Mouse (Mus musculus): Measurements from ENCODE around the gene Ubxn7. TPM values are rescaled to one million over a fixed set of nuclear protein-coding genes. Genes with fewer than 3 reads are reported as not detected.

Gene Ubxn7
- polyA plus RNA-seq, 1 experiment from 2014 or later, result 13.2 TPM

GRCm38 (mm10) chr16:32389841-32390240 lies 57.8 kb downstream of the Ubxn7 start:
- no peaks in the 10 kb centered on the region for H3K27me3 ChIP-seq (replicated peaks; ENCODE audit: insufficient read depth, low read length)
- no peaks in the 10 kb centered on the region for H3K9me3 ChIP-seq (ENCODE audit: low read length)
- no peak overlapping the region for H3K4me3 ChIP-seq (ENCODE audit: low read depth, low read length)
- no peak for ATAC-seq
- H3K4me2 ChIP-seq (replicated peaks; ENCODE audit: low read depth, low read length), result no peak overlapping the region
- TF ChIP-seq EP300 (IDR thresholded peaks at IDR 0.05) (no peak), CTCF (IDR thresholded peaks at IDR 0.05) (no peak)
- no peaks in the 10 kb centered on the region for H3K4me1 ChIP-seq (ENCODE audit: insufficient read depth, low read depth, low read length)
- H3K9ac ChIP-seq (replicated peaks; ENCODE audit: low read depth), result no peak overlapping the region
- H3K27ac ChIP-seq (ENCODE audit: low read length), result no peak overlapping the region
- DNase-seq (ENCODE audit: low spot score), result no peak
- H3K36me3 ChIP-seq (ENCODE audit: insufficient read depth, low read length), result peaks cover 33% of the 10 kb centered on the region; the same call in 1 of the 2 replicates
- WGBS, result 79% methylated on average over 3 of the region's 3 CpGs

- DNase-seq (ENCODE audit: low spot score) (no peak), ATAC-seq (no peak)
- Histone ChIP-seq H3K9me3 (ENCODE audit: low read length) (no peaks in the 10 kb centered on the region), H3K36me3 (ENCODE audit: insufficient read depth, low read length) (peaks cover 27% of the 10 kb centered on the region; the same call in 1 of the 2 replicates), H3K4me3 (ENCODE audit: low read depth, low read length) (no peak overlapping the region), H3K27me3 (replicated peaks; ENCODE audit: insufficient read depth, low read length) (no peaks in the 10 kb centered on the region), H3K4me2 (replicated peaks; ENCODE audit: low read depth, low read length) (no peak overlapping the region), H3K9ac (replicated peaks; ENCODE audit: low read depth) (no peak overlapping the region), H3K27ac (ENCODE audit: low read length) (no peak overlapping the region), H3K4me1 (ENCODE audit: insufficient read depth, low read depth, low read length) (no peaks in the 10 kb centered on the region)
- TF ChIP-seq CTCF (IDR thresholded peaks at IDR 0.05), result no peak
- TF ChIP-seq EP300 (IDR thresholded peaks at IDR 0.05), result no peak
- WGBS, result 90% methylated on average over 3 of the region's 3 CpGs
These were observed 58.8 kb downstream of the Ubxn7 start for GRCm38 (mm10) chr16:32390882-32391281.

GRCm38 (mm10) chr16:32395679-32396540 lies 63.9 kb downstream of the Ubxn7 start:
- ATAC-seq (no peak), DNase-seq (ENCODE audit: low spot score) (peak; percentile 22)
- Histone ChIP-seq H3K4me2 (replicated peaks; ENCODE audit: low read depth, low read length) (no peak overlapping the region), H3K4me1 (ENCODE audit: insufficient read depth, low read depth, low read length) (no peaks in the 10 kb centered on the region), H3K9ac (replicated peaks; ENCODE audit: low read depth) (no peak overlapping the region), H3K9me3 (ENCODE audit: low read length) (no peaks in the 10 kb centered on the region), H3K27me3 (replicated peaks; ENCODE audit: insufficient read depth, low read length) (no peaks in the 10 kb centered on the region), H3K36me3 (ENCODE audit: insufficient read depth, low read length) (peaks cover 13% of the 10 kb centered on the region; the same call in 1 of the 2 replicates), H3K4me3 (ENCODE audit: low read depth, low read length) (no peak overlapping the region), H3K27ac (ENCODE audit: low read length) (no peak overlapping the region)
- 64% methylated on average over 6 of the region's 6 CpGs for WGBS
- no peak for TF ChIP-seq EP300 (IDR thresholded peaks at IDR 0.05)
- no peak for TF ChIP-seq CTCF (IDR thresholded peaks at IDR 0.05)

GRCm38 (mm10) chr16:32396541-32396835 lies 64.4 kb downstream of the Ubxn7 start:
- Histone ChIP-seq H3K27ac (ENCODE audit: low read length) (no peak overlapping the region), H3K4me3 (ENCODE audit: low read depth, low read length) (no peak overlapping the region), H3K36me3 (ENCODE audit: insufficient read depth, low read length) (peaks cover 7% of the 10 kb centered on the region; the same call in 1 of the 2 replicates), H3K27me3 (replicated peaks; ENCODE audit: insufficient read depth, low read length) (no peaks in the 10 kb centered on the region), H3K4me1 (ENCODE audit: insufficient read depth, low read depth, low read length) (no peaks in the 10 kb centered on the region), H3K4me2 (replicated peaks; ENCODE audit: low read depth, low read length) (no peak overlapping the region), H3K9me3 (ENCODE audit: low read length) (no peaks in the 10 kb centered on the region), H3K9ac (replicated peaks; ENCODE audit: low read depth) (no peak overlapping the region)
- TF ChIP-seq CTCF (IDR thresholded peaks at IDR 0.05), result no peak
- no peak for TF ChIP-seq EP300 (IDR thresholded peaks at IDR 0.05)
- DNase-seq (ENCODE audit: low spot score), result no peak
- WGBS, result 54% methylated on average over 3 of the region's 3 CpGs
- ATAC-seq, result no peak

GRCm38 (mm10) chr16:32398206-32398605 lies 66.1 kb downstream of the Ubxn7 start:
- Histone ChIP-seq H3K27me3 (replicated peaks; ENCODE audit: insufficient read depth, low read length) (no peaks in the 10 kb centered on the region), H3K9me3 (ENCODE audit: low read length) (no peaks in the 10 kb centered on the region), H3K4me1 (ENCODE audit: insufficient read depth, low read depth, low read length) (no peaks in the 10 kb centered on the region), H3K36me3 (ENCODE audit: insufficient read depth, low read length) (peaks cover under 1% of the 10 kb centered on the region; the same call in 1 of the 2 replicates), H3K27ac (ENCODE audit: low read length) (no peak overlapping the region), H3K9ac (replicated peaks; ENCODE audit: low read depth) (no peak overlapping the region), H3K4me2 (replicated peaks; ENCODE audit: low read depth, low read length) (no peak overlapping the region), H3K4me3 (ENCODE audit: low read depth, low read length) (no peak overlapping the region)
- ATAC-seq (no peak), DNase-seq (ENCODE audit: low spot score) (no peak)
- WGBS, result 60% methylated on average over 3 of the region's 3 CpGs
- no peak for TF ChIP-seq EP300 (IDR thresholded peaks at IDR 0.05)
- TF ChIP-seq CTCF (IDR thresholded peaks at IDR 0.05), result no peak

GRCm38 (mm10) chr16:32400267-32400666 lies 68.2 kb downstream of the Ubxn7 start, which contains the start of gene Tm4sf19:
Gene Tm4sf19 (plus strand): TSS chr16:32400506.
- H3K4me1 ChIP-seq (ENCODE audit: insufficient read depth, low read depth, low read length), result no peaks in the 10 kb centered on the region
- WGBS, result 65% methylated on average over 7 of the region's 7 CpGs
- no peaks in the 10 kb centered on the region for H3K36me3 ChIP-seq (ENCODE audit: insufficient read depth, low read length)
- H3K9me3 ChIP-seq (ENCODE audit: low read length), result no peaks in the 10 kb centered on the region
- DNase-seq (ENCODE audit: low spot score), result no peak
- H3K4me3 ChIP-seq (ENCODE audit: low read depth, low read length), result no peak within 1 kb of the TSS
- H3K27ac ChIP-seq (ENCODE audit: low read length), result no peak within 1 kb of the TSS
- no peak for TF ChIP-seq CTCF (IDR thresholded peaks at IDR 0.05)
- TF ChIP-seq EP300 (IDR thresholded peaks at IDR 0.05), result no peak
- ATAC-seq, result no peak
- no peaks in the 10 kb centered on the region for H3K27me3 ChIP-seq (replicated peaks; ENCODE audit: insufficient read depth, low read length)
- no peak within 1 kb of the TSS for H3K4me2 ChIP-seq (replicated peaks; ENCODE audit: low read depth, low read length)
- H3K9ac ChIP-seq (replicated peaks; ENCODE audit: low read depth), result no peak within 1 kb of the TSS

Measured in lung, postnatal 0 days (tissue).